ENCODE assay signal across 33 mouse cellular contexts in the genomic region with DNA sequence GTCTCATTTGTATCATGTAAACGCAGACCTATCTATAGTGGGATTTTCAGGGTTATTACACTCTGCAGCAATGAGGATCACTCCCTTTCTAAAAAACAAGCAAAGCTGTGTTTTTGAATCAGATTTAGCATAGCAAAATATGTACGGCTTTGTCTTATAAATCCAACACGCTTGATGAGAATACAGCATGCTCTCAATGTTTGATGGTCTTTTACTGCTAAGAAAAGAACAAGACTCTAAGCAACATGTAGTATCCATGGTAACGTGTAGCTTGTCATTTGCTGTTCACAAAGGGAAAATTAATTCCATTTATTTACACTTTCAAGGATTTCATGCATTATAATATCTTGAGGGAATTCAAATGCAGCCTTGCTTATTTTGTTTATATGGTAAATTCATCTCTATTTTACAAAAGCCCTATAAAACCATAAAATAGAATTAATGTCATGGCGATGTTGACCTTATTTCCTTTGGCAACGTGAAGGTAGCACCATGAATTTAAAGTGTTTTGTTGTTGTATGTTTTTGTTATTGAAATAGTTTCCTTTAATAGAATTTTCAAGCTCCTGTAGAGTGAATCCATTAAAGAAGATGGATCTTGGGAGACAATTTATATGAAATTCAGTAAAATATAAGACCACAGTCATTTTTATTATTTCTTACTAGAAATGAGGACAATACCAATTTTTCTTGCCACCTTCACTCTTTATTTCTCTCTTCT.
DNase-seq lines count a peak whose midpoint lies in the region; ATAC-seq and TF ChIP-seq lines count a peak whose summit lies in the region.
"Had no signal": no experiment of that assay in that cellular context is flagged by ENCODE, and none has a peak within 500 bp of the region (broad histone marks: within the 10 kb centered on the region; RNA-seq: fewer than 3 reads in every experiment).

No protein-coding gene starts in this region.

- DNase-seq in frontal cortex, adult 2 months (ENCODE audit: extremely low spot score in 1 of 2, low spot score in 1 of 2) = no peak
- no peak for DNase-seq in midbrain, embryonic 10.5 days (ENCODE audit: low spot score)
- DNase-seq in midbrain, postnatal 0 days (ENCODE audit: low spot score) = peak; percentile 52
- no peak for DNase-seq in spleen, adult 12 weeks (ENCODE audit: low spot score)
- DNase-seq in cerebellum, postnatal 4 days (ENCODE audit: low spot score in 2 of 2) = no peak
- DNase-seq: adrenal gland, postnatal 36 days; cerebellum, adult 18-20 months; cerebellum, postnatal 25 days; embryo, embryonic 11 days; gastrocnemius, postnatal 10 days; heart, postnatal 4 days; kidney, adult 9 months; kidney, postnatal 14 days; layer of hippocampus, postnatal 36 days; liver, embryonic 13.5 days; lung, adult 2 months; right cerebral cortex, postnatal 4 days; thymus, adult 18-20 months; thymus, postnatal 36 days had no signal

- H3K27ac ChIP-seq in midbrain, embryonic 13.5 days = no peak overlapping the region; the same call in 1 of the 2 replicates
- H3K27ac ChIP-seq in midbrain, embryonic 10.5 days (replicated peaks) = no peak overlapping the region
- 0 out of 2 replicates have a peak overlapping the region, but pooled peaks have one; percentile 53 for H3K27ac ChIP-seq in forebrain, embryonic 16.5 days (ENCODE audit: low read length)
- H3K27ac ChIP-seq in midbrain, postnatal 0 days (ENCODE audit: low read depth, low read length) = no peak overlapping the region
- H3K27ac ChIP-seq: embryonic facial prominence, embryonic 13.5 days; heart, embryonic 10.5 days; intestine, embryonic 15.5 days; limb, embryonic 13.5 days; liver, embryonic 13.5 days; neural tube, embryonic 13.5 days; stomach, embryonic 15.5 days had no signal

- no peaks in the 10 kb centered on the region for H3K9me3 ChIP-seq in midbrain, embryonic 13.5 days
- H3K9me3 ChIP-seq in midbrain, embryonic 10.5 days (replicated peaks) = no peaks in the 10 kb centered on the region
- H3K9me3 ChIP-seq in forebrain, embryonic 16.5 days (ENCODE audit: control insufficient read depth, low read length) = no peaks in the 10 kb centered on the region
- no peaks in the 10 kb centered on the region for H3K9me3 ChIP-seq in midbrain, postnatal 0 days (ENCODE audit: low read length)
- H3K9me3 ChIP-seq: embryonic facial prominence, embryonic 13.5 days; G1E; heart, embryonic 10.5 days; intestine, embryonic 15.5 days; limb, embryonic 13.5 days; liver, embryonic 13.5 days; megakaryocyte, embryonic 14.5 days; neural tube, embryonic 13.5 days; stomach, embryonic 15.5 days had no signal

- no peak overlapping the region for H3K4me3 ChIP-seq in midbrain, embryonic 13.5 days (replicated peaks)
- H3K4me3 ChIP-seq in midbrain, embryonic 10.5 days = no peak overlapping the region
- H3K4me3 ChIP-seq in forebrain, embryonic 16.5 days (replicated peaks; ENCODE audit: low read length) = no peak overlapping the region
- H3K4me3 ChIP-seq in midbrain, postnatal 0 days (ENCODE audit: low read depth, low read length) = no peak overlapping the region
- H3K4me3 ChIP-seq: embryonic facial prominence, embryonic 13.5 days; erythroblast, embryonic 14.5 days; heart, embryonic 10.5 days; intestine, embryonic 15.5 days; limb, embryonic 13.5 days; liver, embryonic 13.5 days; megakaryocyte, embryonic 14.5 days; neural tube, embryonic 13.5 days; stomach, embryonic 15.5 days had no signal

- no peak overlapping the region for H3K4me2 ChIP-seq in midbrain, embryonic 13.5 days (replicated peaks)
- no peak overlapping the region for H3K4me2 ChIP-seq in forebrain, embryonic 16.5 days (ENCODE audit: low read length)
- no peak overlapping the region for H3K4me2 ChIP-seq in midbrain, postnatal 0 days (ENCODE audit: low read depth, low read length, poor library complexity, severe bottlenecking)
- H3K4me2 ChIP-seq: embryonic facial prominence, embryonic 13.5 days; intestine, embryonic 15.5 days; limb, embryonic 13.5 days; liver, embryonic 13.5 days; neural tube, embryonic 13.5 days; stomach, embryonic 15.5 days had no signal

- H3K4me1 ChIP-seq in midbrain, embryonic 13.5 days (replicated peaks) = peaks cover 5% of the 10 kb centered on the region
- H3K4me1 ChIP-seq in midbrain, embryonic 10.5 days = no peaks in the 10 kb centered on the region
- H3K4me1 ChIP-seq in forebrain, embryonic 16.5 days (replicated peaks; ENCODE audit: control insufficient read depth, insufficient read depth, low read length) = no peaks in the 10 kb centered on the region
- no peaks in the 10 kb centered on the region for H3K4me1 ChIP-seq in midbrain, postnatal 0 days (ENCODE audit: insufficient read depth, low read length)
- H3K4me1 ChIP-seq: embryonic facial prominence, embryonic 13.5 days; heart, embryonic 10.5 days; intestine, embryonic 15.5 days; limb, embryonic 13.5 days; liver, embryonic 13.5 days; megakaryocyte, embryonic 14.5 days; neural tube, embryonic 13.5 days; stomach, embryonic 15.5 days had no signal

- no peaks in the 10 kb centered on the region for H3K27me3 ChIP-seq in midbrain, embryonic 13.5 days
- no peaks in the 10 kb centered on the region for H3K27me3 ChIP-seq in midbrain, embryonic 10.5 days (ENCODE audit: low read depth, poor library complexity, severe bottlenecking)
- H3K27me3 ChIP-seq in forebrain, embryonic 16.5 days (replicated peaks; ENCODE audit: control insufficient read depth, insufficient read depth, low read length) = no peaks in the 10 kb centered on the region
- no peaks in the 10 kb centered on the region for H3K27me3 ChIP-seq in midbrain, postnatal 0 days (ENCODE audit: insufficient read depth, low read length)
- H3K27me3 ChIP-seq: CH12.LX; embryonic facial prominence, embryonic 13.5 days; intestine, embryonic 15.5 days; limb, embryonic 13.5 days; liver, embryonic 13.5 days; megakaryocyte, embryonic 14.5 days; neural tube, embryonic 13.5 days; Patski; stomach, embryonic 15.5 days had no signal

- TF ChIP-seq CTCF in midbrain, postnatal 0 days (IDR thresholded peaks at IDR 0.05) = no peak

- 56% methylated on average over 6 of the region's 6 CpGs for WGBS in midbrain, embryonic 13.5 days
- 89% methylated on average over 6 of the region's 6 CpGs for WGBS in midbrain, embryonic 10.5 days
- WGBS in forebrain, embryonic 16.5 days = 61% methylated on average over 6 of the region's 6 CpGs
- WGBS in midbrain, postnatal 0 days = 37% methylated on average over 6 of the region's 6 CpGs

- no peaks in the 10 kb centered on the region for H3K36me3 ChIP-seq in midbrain, embryonic 13.5 days
- no peaks in the 10 kb centered on the region for H3K36me3 ChIP-seq in midbrain, embryonic 10.5 days
- H3K36me3 ChIP-seq in forebrain, embryonic 16.5 days (ENCODE audit: control insufficient read depth, insufficient read depth) = no peaks in the 10 kb centered on the region
- H3K36me3 ChIP-seq in midbrain, postnatal 0 days (ENCODE audit: insufficient read depth, low read length) = no peaks in the 10 kb centered on the region
- H3K36me3 ChIP-seq: embryonic facial prominence, embryonic 13.5 days; G1E; heart, embryonic 10.5 days; intestine, embryonic 15.5 days; limb, embryonic 13.5 days; liver, embryonic 13.5 days; neural tube, embryonic 13.5 days; stomach, embryonic 15.5 days had no signal

- ATAC-seq in frontal cortex, adult (ENCODE audit: low TSS enrichment) = peak; percentile 80
- ATAC-seq in midbrain, embryonic 13.5 days = 0 out of 2 replicates have a peak, but pooled peaks have one; percentile 20
- peak; percentile 94 for ATAC-seq in forebrain, embryonic 16.5 days
- ATAC-seq in midbrain, postnatal 0 days (ENCODE audit: low FRiP score) = peak; percentile 72; the same call in 1 of the 2 replicates
- ATAC-seq: intestine, embryonic 15.5 days; Patski had no signal

- no peak overlapping the region for H3K9ac ChIP-seq in midbrain, embryonic 13.5 days (replicated peaks)
- no peak overlapping the region for H3K9ac ChIP-seq in forebrain, embryonic 16.5 days (replicated peaks; ENCODE audit: low read depth, low read length)
- no peak overlapping the region for H3K9ac ChIP-seq in midbrain, postnatal 0 days (replicated peaks; ENCODE audit: low read length, poor library complexity, severe bottlenecking)
- H3K9ac ChIP-seq: embryonic facial prominence, embryonic 13.5 days; intestine, embryonic 15.5 days; limb, embryonic 13.5 days; liver, embryonic 13.5 days; neural tube, embryonic 13.5 days; stomach, embryonic 15.5 days had no signal

Comparison
In these comparisons a context has a peak if more than half of its experiments do, and no peak if none do; other contexts are left out.
1. ATAC-seq: peak in every context shown above with its lines; median percentile 94 in forebrain, embryonic 16.5 days; 80 in frontal cortex, adult; 72 in midbrain, postnatal 0 days; 20 in midbrain, embryonic 13.5 days.